Mouse (Mus musculus): ENCODE measurements around the gene Olfr745. TPM values are rescaled to one million over a fixed set of nuclear protein-coding genes. Genes with fewer than 3 reads are reported as not detected.

Olfr745 gene
- total RNA-seq (2021): not detected
- long read RNA-seq, experiment 1: 0 reads
- long read RNA-seq, experiment 2: 0 reads

DNA sequence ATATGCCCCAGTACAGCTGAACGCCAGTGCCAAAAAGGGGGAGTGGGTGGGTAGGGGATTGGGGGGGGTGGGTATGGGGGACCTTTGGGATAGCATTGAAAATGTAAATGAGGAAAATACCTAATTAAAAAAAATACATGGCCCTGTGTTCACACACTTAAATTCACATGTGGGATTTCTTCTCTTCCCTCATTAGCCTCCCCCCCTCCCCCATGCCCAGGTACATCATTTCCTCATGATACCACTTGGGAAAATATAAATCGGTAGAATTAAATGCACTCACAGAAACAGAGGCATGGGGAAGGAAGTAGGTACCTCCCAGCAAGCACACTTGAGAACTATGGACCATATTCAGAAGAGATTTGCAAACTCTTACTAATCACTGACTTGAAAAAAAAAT lies at the start of gene Olfr745:
TSS of gene Olfr745 (plus strand) at position 301 of the 400 bp plus-strand sequence.
- DNase-seq (ENCODE audit: low spot score in 2 of 2): no peak

DNA sequence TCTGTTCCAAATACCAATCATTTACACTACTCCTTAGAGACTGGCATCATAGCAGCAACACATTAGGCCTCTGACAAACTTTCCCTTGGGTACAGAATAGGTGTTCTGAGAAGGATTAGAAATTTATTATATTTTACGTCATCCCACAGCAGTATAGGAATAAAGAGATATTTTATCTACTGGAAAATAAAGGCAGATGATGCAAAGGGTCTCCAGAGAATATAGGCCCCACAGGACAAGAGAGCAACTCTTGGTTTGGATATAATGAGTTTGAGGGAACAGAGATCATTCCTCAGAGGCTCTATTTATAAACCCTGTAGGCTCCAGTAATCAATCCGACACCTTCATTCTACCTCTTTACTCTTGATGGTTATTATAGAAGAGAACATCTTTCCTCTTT lies 24.6 kb upstream of the Olfr745 start, which contains the start of gene Olfr744:
TSS of gene Olfr744 (plus strand) at position 301 of the 400 bp plus-strand sequence.
- no peak for DNase-seq (ENCODE audit: low spot score in 2 of 2)

DNA sequence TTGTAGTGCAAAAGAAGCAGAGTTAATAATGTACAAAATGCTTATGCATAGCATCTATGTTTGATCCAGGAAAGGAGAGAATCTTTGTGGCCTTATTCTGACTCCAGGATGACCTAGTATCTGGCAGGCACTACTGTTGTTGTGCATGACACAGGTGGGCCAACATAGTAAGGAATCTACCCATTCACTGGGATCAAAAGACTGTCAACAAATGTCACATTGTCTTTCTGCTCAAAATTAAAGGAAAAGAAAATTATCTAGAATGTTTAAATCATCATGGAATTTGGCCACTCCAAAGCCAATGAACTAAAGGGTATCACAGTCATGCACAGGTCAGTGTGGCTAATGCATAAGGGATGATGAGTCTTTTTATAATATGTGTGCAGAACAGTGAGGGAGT lies 7.6 kb downstream of the Olfr745 start, which contains the start of gene Olfr746:
TSS of gene Olfr746 (plus strand) at position 301 of the 400 bp plus-strand sequence.
- DNase-seq (ENCODE audit: low spot score in 2 of 2): no peak

DNA sequence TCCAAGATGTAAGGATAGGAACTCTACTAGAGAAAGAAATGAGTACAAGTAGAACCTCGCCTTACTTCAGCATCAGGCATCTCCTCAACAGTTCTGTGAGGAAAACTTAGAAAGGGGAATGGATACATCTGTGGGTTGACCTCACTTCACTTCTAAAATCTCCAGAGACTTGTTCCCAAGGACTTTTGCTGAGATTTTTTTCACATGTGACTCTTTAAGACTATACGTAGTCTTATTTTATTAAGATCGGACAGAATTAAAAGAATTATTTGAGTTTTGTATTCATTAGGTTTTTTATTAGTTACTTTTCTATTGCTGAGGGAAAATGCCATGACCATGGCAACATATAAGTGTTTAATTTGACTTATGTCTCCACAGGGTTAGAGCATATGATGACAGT lies 53.9 kb downstream of the Olfr745 start, which contains the start of gene Olfr747:
TSS of gene Olfr747 (minus strand) at position 101 of the 400 bp plus-strand sequence.
- DNase-seq (ENCODE audit: low spot score in 2 of 2): no peak

Other genes starting within 250 kb of the Olfr745 start
- not detected for gene Olfr738, start 231.8 kb upstream of the Olfr745 start, total RNA-seq (2021)
- not detected for gene Olfr739, start 220.8 kb upstream of the Olfr745 start, total RNA-seq (2021)
- gene Olfr740, start 193.8 kb upstream of the Olfr745 start, total RNA-seq (2021): not detected
- not detected for gene Olfr741, start 166.7 kb upstream of the Olfr745 start, total RNA-seq (2021)
- gene Olfr742, start 135.8 kb upstream of the Olfr745 start, total RNA-seq (2021): not detected
- gene Olfr743, start 117.5 kb upstream of the Olfr745 start, total RNA-seq (2021): not detected
- not detected for gene Olfr744, start 24.5 kb upstream of the Olfr745 start, total RNA-seq (2021)
- gene Olfr746, start 7.7 kb downstream of the Olfr745 start, total RNA-seq (2021): not detected
- not detected for gene Olfr747, start 53.8 kb downstream of the Olfr745 start, total RNA-seq (2021)
- not detected for gene Olfr748, start 68.0 kb downstream of the Olfr745 start, total RNA-seq (2021)
- not detected for gene Olfr749, start 105.7 kb downstream of the Olfr745 start, total RNA-seq (2021)
- 10 to 100 TPM; 29.0 to 35.5 TPM for gene Ttc5, start 146.1 kb downstream of the Olfr745 start, total RNA-seq (2021)
- not detected for gene Ccnb1ip1, start 168.3 kb downstream of the Olfr745 start, total RNA-seq (2021)
- 10 to 100 TPM; 21.0 to 22.7 TPM for gene Parp2, start 168.5 kb downstream of the Olfr745 start, total RNA-seq (2021)
- gene Tep1, start 231.2 kb downstream of the Olfr745 start, total RNA-seq (2021): 10 to 100 TPM; 22.2 to 25.2 TPM

Data from adrenal gland, adult 18-20 months (tissue).